In genomic region chr2:106149701-106150100, GRCm38 (mm10) we compare ENCODE assay signal across 34 mouse cellular contexts.
A peak's percentile ranks its signal among the peaks of the same experiment; 100 is the strongest.
DNase-seq lines count a peak whose midpoint lies in the region; ATAC-seq lines count a peak whose summit lies in the region.
"Had no signal": no experiment of that assay in that cellular context is flagged by ENCODE, and none has a peak within 500 bp of the region (broad histone marks: within the 10 kb centered on the region; RNA-seq: fewer than 3 reads in every experiment).

No protein-coding gene starts in this region.

- H3K4me1 ChIP-seq in hindbrain, embryonic 10.5 days (replicated peaks), result peaks cover 18% of the 10 kb centered on the region; the same call in 1 of the 2 replicates
- 0 out of 2 replicates have a peak, but pooled peaks cover 3% of the 10 kb centered on the region for H3K4me1 ChIP-seq in hindbrain, embryonic 13.5 days (replicated peaks)
- H3K4me1 ChIP-seq in neural tube, embryonic 13.5 days (replicated peaks), result no peaks in the 10 kb centered on the region
- H3K4me1 ChIP-seq: embryonic facial prominence, embryonic 10.5 days; embryonic facial prominence, embryonic 15.5 days; heart, embryonic 13.5 days; hindbrain, embryonic 15.5 days; intestine, embryonic 15.5 days; limb, embryonic 10.5 days; limb, embryonic 15.5 days; liver, embryonic 13.5 days; megakaryocyte, embryonic 14.5 days; midbrain, embryonic 15.5 days had no signal

- no peak overlapping the region for H3K4me2 ChIP-seq in hindbrain, embryonic 13.5 days
- no peak overlapping the region for H3K4me2 ChIP-seq in neural tube, embryonic 13.5 days
- H3K4me2 ChIP-seq: embryonic facial prominence, embryonic 15.5 days; forebrain, embryonic 12.5 days; heart, embryonic 13.5 days; hindbrain, embryonic 15.5 days; intestine, embryonic 15.5 days; limb, embryonic 15.5 days; liver, embryonic 13.5 days; midbrain, embryonic 15.5 days had no signal

- no peak overlapping the region for H3K4me3 ChIP-seq in hindbrain, embryonic 10.5 days
- H3K4me3 ChIP-seq in hindbrain, embryonic 13.5 days, result no peak overlapping the region
- H3K4me3 ChIP-seq in neural tube, embryonic 13.5 days, result no peak overlapping the region
- H3K4me3 ChIP-seq: embryonic facial prominence, embryonic 10.5 days; embryonic facial prominence, embryonic 15.5 days; forebrain, embryonic 12.5 days; heart, embryonic 13.5 days; hindbrain, embryonic 15.5 days; intestine, embryonic 15.5 days; limb, embryonic 10.5 days; limb, embryonic 15.5 days; liver, embryonic 13.5 days; megakaryocyte, embryonic 14.5 days; midbrain, embryonic 15.5 days had no signal

- no peaks in the 10 kb centered on the region for H3K36me3 ChIP-seq in hindbrain, embryonic 10.5 days
- H3K36me3 ChIP-seq in hindbrain, embryonic 13.5 days, result no peaks in the 10 kb centered on the region
- no peaks in the 10 kb centered on the region for H3K36me3 ChIP-seq in neural tube, embryonic 13.5 days
- H3K36me3 ChIP-seq: embryonic facial prominence, embryonic 10.5 days; embryonic facial prominence, embryonic 15.5 days; forebrain, embryonic 12.5 days; G1E; heart, embryonic 13.5 days; hindbrain, embryonic 15.5 days; intestine, embryonic 15.5 days; limb, embryonic 10.5 days; limb, embryonic 15.5 days; liver, embryonic 13.5 days; midbrain, embryonic 15.5 days had no signal

- peak overlapping the region; percentile 69 for H3K27ac ChIP-seq in hindbrain, embryonic 10.5 days
- no peak overlapping the region for H3K27ac ChIP-seq in hindbrain, embryonic 13.5 days
- H3K27ac ChIP-seq in neural tube, embryonic 13.5 days (replicated peaks), result no peak overlapping the region
- H3K27ac ChIP-seq: embryonic facial prominence, embryonic 10.5 days; embryonic facial prominence, embryonic 15.5 days; forebrain, embryonic 12.5 days; heart, embryonic 13.5 days; hindbrain, embryonic 15.5 days; intestine, embryonic 15.5 days; limb, embryonic 10.5 days; limb, embryonic 15.5 days; liver, embryonic 13.5 days; midbrain, embryonic 15.5 days had no signal

- ATAC-seq in hindbrain, embryonic 13.5 days (ENCODE audit: low FRiP score), result no peak; the same call in 1 of the 2 replicates
- ATAC-seq in neural tube, embryonic 13.5 days (ENCODE audit: low read depth), result peak; percentile 63
- ATAC-seq: forebrain, postnatal 0 days; intestine, embryonic 15.5 days; lung, postnatal 0 days; midbrain, embryonic 15.5 days had no signal

- H3K9ac ChIP-seq in hindbrain, embryonic 13.5 days, result no peak overlapping the region
- H3K9ac ChIP-seq in neural tube, embryonic 13.5 days, result no peak overlapping the region
- H3K9ac ChIP-seq: embryonic facial prominence, embryonic 15.5 days; forebrain, embryonic 12.5 days; forebrain, postnatal 0 days; heart, embryonic 13.5 days; hindbrain, embryonic 15.5 days; intestine, embryonic 15.5 days; limb, embryonic 15.5 days; liver, embryonic 13.5 days; midbrain, embryonic 15.5 days had no signal

- H3K27me3 ChIP-seq in hindbrain, embryonic 10.5 days (ENCODE audit: insufficient read depth, poor library complexity, severe bottlenecking), result no peaks in the 10 kb centered on the region
- no peaks in the 10 kb centered on the region for H3K27me3 ChIP-seq in hindbrain, embryonic 13.5 days
- H3K27me3 ChIP-seq in neural tube, embryonic 13.5 days, result no peaks in the 10 kb centered on the region
- H3K27me3 ChIP-seq: embryonic facial prominence, embryonic 15.5 days; forebrain, embryonic 12.5 days; heart, embryonic 13.5 days; hindbrain, embryonic 15.5 days; intestine, embryonic 15.5 days; limb, embryonic 15.5 days; liver, embryonic 13.5 days; megakaryocyte, embryonic 14.5 days; midbrain, embryonic 15.5 days had no signal

- peak; percentile 19 for DNase-seq in hindbrain, embryonic 10.5 days (ENCODE audit: low spot score)
- DNase-seq in brain, adult 2 months (ENCODE audit: low read depth, low spot score), result peak; percentile 44
- DNase-seq in embryo, embryonic 11.5 days (ENCODE audit: low read depth, low spot score), result peak; percentile 13
- no peak for DNase-seq in kidney, postnatal 25 days
- no peak for DNase-seq in thymus, adult 18-20 months
- DNase-seq: adrenal gland, adult 8-10 months; cerebellum, adult 18-20 months; cerebellum, postnatal 25 days; forebrain, postnatal 0 days; heart, postnatal 10 days; kidney, adult 2 months; kidney, postnatal 4 days; layer of hippocampus, postnatal 36 days; liver, embryonic 13.5 days; lung, adult 18-20 months; lung, postnatal 4 days; right cerebral cortex, adult 18-20 months; spleen, adult 18-20 months; thymus, adult 2 months; thymus, postnatal 36 days had no signal

- WGBS in hindbrain, embryonic 10.5 days, result 23% methylated on average over 3 of the region's 3 CpGs
- 18% methylated on average over 3 of the region's 3 CpGs for WGBS in hindbrain, embryonic 13.5 days
- 10% methylated on average over 3 of the region's 3 CpGs for WGBS in neural tube, embryonic 13.5 days

- no peaks in the 10 kb centered on the region for H3K9me3 ChIP-seq in hindbrain, embryonic 10.5 days
- H3K9me3 ChIP-seq in hindbrain, embryonic 13.5 days, result 0 out of 2 replicates have a peak, but pooled peaks cover 6% of the 10 kb centered on the region
- H3K9me3 ChIP-seq in neural tube, embryonic 13.5 days, result peaks cover 3% of the 10 kb centered on the region; the same call in 1 of the 2 replicates
- H3K9me3 ChIP-seq: embryonic facial prominence, embryonic 10.5 days; embryonic facial prominence, embryonic 15.5 days; forebrain, embryonic 12.5 days; G1E; heart, embryonic 13.5 days; hindbrain, embryonic 15.5 days; intestine, embryonic 15.5 days; limb, embryonic 10.5 days; limb, embryonic 15.5 days; liver, embryonic 13.5 days; megakaryocyte, embryonic 14.5 days; midbrain, embryonic 15.5 days had no signal

Comparison
In these comparisons a context has a peak if more than half of its experiments do, and no peak if none do; other contexts are left out.
1. DNase-seq: peak in hindbrain, embryonic 10.5 days (single experiment), brain, adult 2 months (single experiment) and embryo, embryonic 11.5 days (single experiment); none in kidney, postnatal 25 days (0 of 2) and thymus, adult 18-20 months (0 of 2).